Mouse (Mus musculus): ENCODE results near the gene Mrps2.

GRCm38 (mm10) chr2:28445082-28445481 lies 22.8 kb upstream of the Mrps2 start:
- TF ChIP-seq POLR2A (IDR thresholded peaks at IDR 0.05; ENCODE audit: borderline replicate concordance, control insufficient read depth, low read depth, low read length) = no peak
- no peak for TF ChIP-seq CTCF (IDR thresholded peaks at IDR 0.05; ENCODE audit: control insufficient read depth, insufficient read depth, low read length)
